Mouse (Mus musculus) lung, embryonic 15.5 days (tissue): ENCODE data around the gene Mtf2. TPM values are rescaled to one million over a fixed set of nuclear protein-coding genes. Genes with fewer than 3 reads are reported as not detected.

ENCODE experiments used
- ATAC-seq: fragments of 200-750 bp; cut with Nextera tagmentation; 2 replicates; pipeline ENCODE4 v1.8.0; 2017; ENCODE audit warnings: moderate number of reproducible peaks, borderline replicate concordance; ENCODE audit not compliant: low FRiP score, low TSS enrichment; ENCODE audit errors: extremely low read depth
- H3K27ac ChIP-seq: fragments of 300-500 bp; sonication (generic); 2 replicates; pipeline ENCODE4 v1.5.1; 2015; ENCODE audit warnings: moderate library complexity, mild to moderate bottlenecking, inconsistent platforms
- H3K27me3 ChIP-seq: fragments of 300-500 bp; sonication (generic); 2 replicates; pipeline ENCODE4 v1.6.1; 2015; ENCODE audit warnings: inconsistent platforms
- H3K36me3 ChIP-seq: fragments of 300-500 bp; sonication (generic); 2 replicates; pipeline ENCODE4 v1.6.1; 2015; ENCODE audit warnings: inconsistent platforms
- H3K4me1 ChIP-seq: fragments of 300-500 bp; sonication (generic); 2 replicates; pipeline ENCODE4 v1.6.1; 2015; ENCODE audit warnings: inconsistent platforms
- H3K4me2 ChIP-seq: fragments of 300-500 bp; sonication (generic); 2 replicates; pipeline ENCODE4 v1.6.1; 2015; ENCODE audit warnings: inconsistent platforms, mild to moderate bottlenecking, moderate library complexity
- H3K4me3 ChIP-seq: fragments of 300-500 bp; sonication (generic); 2 replicates; pipeline ENCODE4 v1.5.1; 2015; ENCODE audit warnings: mild to moderate bottlenecking, inconsistent platforms
- H3K9ac ChIP-seq: fragments of 300-500 bp; sonication (generic); 2 replicates; pipeline ENCODE4 v1.6.1; 2015; ENCODE audit warnings: inconsistent platforms
- H3K9me3 ChIP-seq: fragments of 300-500 bp; sonication (generic); 2 replicates; pipeline ENCODE4 v1.6.1; 2016; ENCODE audit warnings: inconsistent platforms
- WGBS: fragments of 180-500 bp; shearing (Covaris S2); methylation state at CpG from one replicate; pipeline ENCODE4 v1.1.7; 2015; 5-methylcytosine and 5-hydroxymethylcytosine counted together
- polyA plus RNA-seq: library from polyadenylated mRNA; unstranded; fragments of >200 nt; fragmentation: Nextera tagmentation; extraction: Ambion mirVana; gene quantifications from 2 replicates; pipeline ENCODE4 v1.2.1, GENCODE M21; 2015

Gene Mtf2
- polyA plus RNA-seq, 1 experiment from 2014 or later: 108 TPM

DNA sequence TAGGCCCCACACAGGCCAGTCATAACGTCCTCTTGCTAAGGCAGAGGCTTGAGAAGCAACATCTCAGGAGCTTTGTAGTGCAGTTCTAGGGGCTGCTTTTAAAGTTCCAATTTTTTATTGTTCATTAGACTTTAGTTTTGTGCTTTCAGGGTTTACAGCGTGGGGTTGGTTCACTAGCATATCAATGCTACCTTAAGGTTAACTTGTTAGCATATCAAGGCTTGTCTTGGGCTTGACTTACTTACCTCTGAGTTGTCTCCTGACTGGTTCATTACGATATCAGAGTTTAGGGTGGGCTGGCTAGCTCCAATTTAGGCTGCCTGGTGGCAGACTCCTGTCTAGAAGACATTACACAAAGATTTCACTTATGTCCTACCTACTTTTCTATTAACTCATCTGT lies 32.2 kb downstream of the Mtf2 start:
- WGBS: 94% methylated on average over 3 of the region's 3 CpGs
- ATAC-seq: no peak

DNA sequence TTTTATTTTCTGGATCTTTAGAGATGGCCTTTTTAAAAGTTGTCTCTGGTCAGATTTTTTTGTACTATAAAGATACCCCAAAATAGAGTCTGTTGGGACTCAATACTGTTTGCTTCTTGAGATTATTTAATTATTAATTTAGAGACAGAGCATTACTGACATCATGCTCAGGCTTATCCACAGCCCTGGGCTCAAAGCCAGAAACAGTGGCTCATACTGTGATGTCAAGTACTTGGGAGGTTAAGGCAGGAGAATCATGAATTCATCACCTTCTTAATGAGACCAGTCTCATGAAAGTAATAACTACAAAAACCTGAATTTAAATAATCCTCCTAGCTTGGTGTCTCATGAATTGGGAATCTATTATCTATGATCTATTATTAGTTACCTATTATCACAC lies 34.7 kb downstream of the Mtf2 start:
- no peak overlapping the region for H3K4me3 ChIP-seq
- no peaks in the 10 kb centered on the region for H3K27me3 ChIP-seq
- no peaks in the 10 kb centered on the region for H3K4me1 ChIP-seq
- peaks cover 62% of the 10 kb centered on the region for H3K36me3 ChIP-seq
- H3K9ac ChIP-seq: no peak overlapping the region
- H3K27ac ChIP-seq: no peak overlapping the region
- H3K9me3 ChIP-seq: no peaks in the 10 kb centered on the region
- ATAC-seq: no peak
- no peak overlapping the region for H3K4me2 ChIP-seq

More for the DNA sequence above, 32.2 kb downstream of the Mtf2 start:
- no peak overlapping the region for H3K27ac ChIP-seq
- no peaks in the 10 kb centered on the region for H3K4me1 ChIP-seq
- H3K4me2 ChIP-seq: no peak overlapping the region
- H3K4me3 ChIP-seq: no peak overlapping the region
- no peaks in the 10 kb centered on the region for H3K9me3 ChIP-seq
- no peak overlapping the region for H3K9ac ChIP-seq
- H3K36me3 ChIP-seq: peaks cover 56% of the 10 kb centered on the region
- H3K27me3 ChIP-seq: no peaks in the 10 kb centered on the region

DNA sequence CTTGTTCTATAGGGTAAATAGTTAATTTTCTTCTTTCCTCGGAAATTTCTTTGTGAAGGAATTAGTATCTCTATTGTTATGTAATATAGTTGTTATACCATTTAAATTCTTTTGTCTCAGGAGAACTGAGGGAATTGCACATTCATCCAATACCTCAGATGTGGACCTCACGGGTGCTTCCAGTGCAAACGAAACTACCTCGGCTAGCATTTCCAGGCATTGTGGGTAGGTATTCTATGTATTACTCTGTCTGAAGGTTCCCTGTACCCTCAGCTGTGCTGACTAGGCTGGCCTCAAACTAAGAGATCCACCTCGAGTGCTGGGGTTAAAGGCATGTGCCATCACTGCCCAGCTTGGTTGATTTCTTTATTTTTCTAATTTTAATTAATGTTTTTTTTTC lies 38.8 kb downstream of the Mtf2 start:
- Histone ChIP-seq H3K9me3 (no peaks in the 10 kb centered on the region), H3K4me2 (no peak overlapping the region), H3K4me1 (no peaks in the 10 kb centered on the region), H3K4me3 (no peak overlapping the region), H3K27me3 (no peaks in the 10 kb centered on the region), H3K9ac (no peak overlapping the region), H3K36me3 (peaks cover 56% of the 10 kb centered on the region), H3K27ac (no peak overlapping the region)
- WGBS: 83% methylated on average over 5 of the region's 5 CpGs
- ATAC-seq: no peak

DNA sequence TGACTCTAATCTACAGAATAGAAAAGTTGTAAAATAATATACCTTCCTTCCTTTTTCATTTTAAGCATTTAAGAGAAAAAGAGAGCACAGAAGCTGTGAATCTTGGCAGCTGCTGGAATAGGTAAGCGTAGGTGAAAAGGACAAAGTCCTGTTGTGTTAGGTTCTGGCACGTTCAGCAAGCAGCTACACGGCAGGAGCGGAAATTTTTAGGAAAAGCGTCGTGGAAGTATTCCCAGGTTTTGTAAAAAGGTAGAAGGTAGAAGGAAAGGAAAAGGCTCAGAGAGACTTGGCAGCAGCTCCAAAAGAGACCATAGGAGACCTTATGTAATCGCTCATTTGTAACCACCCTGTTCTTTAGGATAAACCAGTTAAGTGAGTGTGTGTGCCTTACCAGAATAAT lies 43.9 kb downstream of the Mtf2 start:
- Histone ChIP-seq H3K27me3 (no peaks in the 10 kb centered on the region), H3K9ac (no peak overlapping the region), H3K27ac (no peak overlapping the region), H3K36me3 (peaks cover 34% of the 10 kb centered on the region), H3K4me3 (no peak overlapping the region), H3K4me2 (no peak overlapping the region), H3K4me1 (no peaks in the 10 kb centered on the region), H3K9me3 (no peaks in the 10 kb centered on the region)
- no peak for ATAC-seq
- WGBS: 95% methylated on average over 7 of the region's 7 CpGs

DNA sequence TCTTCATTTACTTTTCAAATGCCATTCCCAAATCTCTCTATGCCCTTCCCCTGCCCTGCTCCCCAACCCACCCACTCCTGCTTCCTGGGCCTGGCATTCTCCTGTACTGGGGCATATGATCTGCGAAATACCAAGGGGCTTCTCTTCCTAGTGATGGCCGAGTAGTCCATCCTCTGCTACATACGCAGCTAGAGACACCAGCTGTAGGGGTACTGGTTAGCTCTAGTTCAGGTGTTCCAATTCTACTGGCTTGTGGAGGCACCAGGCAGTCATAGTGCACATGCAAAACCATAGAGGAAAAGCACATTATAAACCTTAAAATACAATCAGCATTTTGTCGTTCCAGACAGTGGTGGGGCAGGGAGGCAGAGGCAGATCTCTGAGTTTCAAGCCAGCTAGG lies 52.2 kb downstream of the Mtf2 start:
- 90% methylated on average over 4 of the region's 4 CpGs for WGBS
- H3K4me3 ChIP-seq: no peak overlapping the region
- H3K4me1 ChIP-seq: no peaks in the 10 kb centered on the region

DNA sequence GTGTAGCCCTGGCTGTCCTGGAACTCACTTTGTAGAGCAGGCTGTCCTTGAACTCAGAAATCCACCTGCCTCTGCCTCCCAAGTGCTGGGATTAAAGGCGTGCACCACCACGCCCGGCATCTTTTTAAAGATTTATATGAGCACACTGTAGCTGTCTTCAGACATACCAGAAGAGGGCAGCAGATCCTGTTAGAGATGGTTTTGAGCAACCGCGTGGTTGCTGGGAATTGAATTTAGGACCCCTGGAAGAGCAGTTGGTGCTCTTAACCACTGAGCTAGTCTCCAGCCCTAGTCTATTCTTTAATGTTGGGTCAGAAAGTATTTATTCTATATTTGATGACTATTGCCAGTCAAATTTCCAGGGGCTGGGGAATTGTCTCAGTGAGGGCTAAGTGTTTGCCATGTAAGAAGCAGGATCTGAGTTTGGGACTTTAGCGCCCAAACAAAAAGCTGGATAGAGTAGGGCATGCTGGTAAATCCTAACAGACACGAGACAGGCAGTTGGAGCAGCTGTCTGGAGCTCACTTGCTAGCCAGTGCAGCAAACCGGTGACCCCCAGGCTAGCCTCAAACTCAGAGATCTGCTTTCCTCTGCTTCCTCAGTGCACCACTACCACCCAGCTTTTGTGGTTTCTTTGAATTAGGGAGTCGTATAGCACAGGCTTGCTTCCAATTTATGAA lies 54.9 kb downstream of the Mtf2 start:
- WGBS: 84% methylated on average over 9 of the region's 9 CpGs
- Histone ChIP-seq H3K36me3 (no peaks in the 10 kb centered on the region), H3K4me3 (no peak overlapping the region), H3K4me2 (no peak overlapping the region), H3K4me1 (no peaks in the 10 kb centered on the region), H3K27me3 (no peaks in the 10 kb centered on the region), H3K9me3 (no peaks in the 10 kb centered on the region), H3K9ac (no peak overlapping the region), H3K27ac (no peak overlapping the region)
- ATAC-seq: no peak

More for the DNA sequence above, 52.2 kb downstream of the Mtf2 start:
- no peak overlapping the region for H3K27ac ChIP-seq
- ATAC-seq: no peak
- H3K27me3 ChIP-seq: no peaks in the 10 kb centered on the region
- no peak overlapping the region for H3K9ac ChIP-seq
- no peak overlapping the region for H3K4me2 ChIP-seq
- no peaks in the 10 kb centered on the region for H3K9me3 ChIP-seq
- no peaks in the 10 kb centered on the region for H3K36me3 ChIP-seq

DNA sequence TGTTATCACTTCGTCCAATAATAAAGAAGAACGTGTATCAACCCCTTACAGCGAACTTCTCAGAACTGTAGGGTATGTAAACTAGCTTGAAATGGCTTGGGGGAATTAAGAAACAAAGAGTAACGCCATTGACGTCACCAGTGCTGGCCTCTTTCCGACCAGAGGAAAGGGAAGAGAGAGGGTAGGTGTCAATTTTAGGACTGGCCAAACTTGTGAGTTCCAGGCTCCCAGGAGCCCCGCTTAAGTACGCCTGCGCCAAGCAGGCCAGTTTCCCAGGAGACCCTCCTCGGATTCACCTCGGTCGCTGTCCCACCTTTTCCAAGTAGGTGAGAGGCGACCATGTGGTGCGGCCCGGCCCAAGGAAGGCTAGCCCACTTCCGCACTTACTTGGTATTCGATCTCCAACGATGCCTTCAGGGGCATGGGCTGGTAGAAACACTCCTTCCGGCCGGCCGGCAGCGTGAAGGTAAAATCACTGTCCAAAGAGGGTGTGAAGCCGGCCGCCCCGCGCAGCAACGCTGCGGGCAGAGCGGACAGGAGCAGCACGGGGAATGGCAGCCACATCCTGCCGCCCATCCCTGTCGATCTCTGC lies 66.5 kb downstream of the Mtf2 start:
- H3K27ac ChIP-seq: peak overlapping the region; percentile 91
- ATAC-seq: no peak; the same call in 1 of the 2 replicates
- H3K9me3 ChIP-seq: no peaks in the 10 kb centered on the region

DNA sequence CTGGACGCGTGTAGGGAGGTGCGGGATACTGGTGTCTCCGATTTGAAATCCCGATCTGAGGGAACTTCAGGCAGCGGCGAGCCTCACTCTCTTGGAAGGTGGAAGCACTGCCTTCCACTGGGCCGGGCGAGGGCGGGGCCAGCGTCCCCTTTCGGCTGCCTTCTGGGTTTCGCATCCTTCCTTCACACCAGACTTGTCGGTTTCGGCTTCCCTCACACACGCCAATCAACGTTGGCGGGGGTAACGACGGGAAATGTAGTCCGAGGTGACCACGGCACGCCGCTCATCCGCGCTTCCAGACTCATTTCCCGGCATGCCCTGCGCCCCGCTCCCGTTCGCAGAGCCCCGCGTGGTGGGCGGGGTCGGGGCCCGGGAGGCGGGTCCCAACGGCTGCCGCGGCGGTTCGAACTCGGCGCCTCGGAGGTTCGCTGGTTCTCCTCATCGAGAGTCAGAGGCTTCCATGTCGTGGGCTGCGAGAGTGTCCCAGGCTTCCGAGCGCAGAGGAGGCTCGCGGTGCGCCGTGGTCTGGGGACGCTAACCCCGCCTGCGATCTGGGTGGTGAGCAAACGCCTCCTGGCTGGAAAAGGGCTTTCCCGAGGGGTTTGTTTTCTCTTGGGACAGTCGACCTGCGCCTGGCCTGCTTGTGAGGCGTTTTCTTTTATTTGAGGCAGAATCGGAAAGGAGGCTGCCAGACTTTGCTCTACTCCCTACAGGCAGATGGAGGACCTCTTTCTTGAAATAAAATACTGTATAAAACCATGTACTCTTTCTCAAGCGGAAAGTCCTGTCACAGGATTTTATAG lies 67.2 kb downstream of the Mtf2 start, which contains the start of the genes Tmed5 and Ccdc18:
Gene Tmed5, minus strand, starts transcription at position 180 of the 803 bp plus-strand sequence.
Gene Ccdc18, plus strand, starts transcription at position 435 of the 803 bp plus-strand sequence.
- no peaks in the 10 kb centered on the region for H3K27me3 ChIP-seq
- peaks cover 14% of the 10 kb centered on the region; the same call in 1 of the 2 replicates for H3K36me3 ChIP-seq
- H3K9me3 ChIP-seq: no peaks in the 10 kb centered on the region
- H3K9ac ChIP-seq: peak within 1 kb of the TSS; percentile 87
- peak within 1 kb of the TSS; percentile 82 for H3K4me2 ChIP-seq
- H3K4me3 ChIP-seq: peak within 1 kb of the TSS; percentile 79
- H3K4me1 ChIP-seq: peaks cover 8% of the 10 kb centered on the region
- peak; percentile 99 for ATAC-seq
- under 1% methylated on average over 65 of the region's 65 CpGs for WGBS
- H3K27ac ChIP-seq: peak within 1 kb of the TSS; percentile 91

More for the DNA sequence above, 66.5 kb downstream of the Mtf2 start:
- Histone ChIP-seq H3K27me3 (no peaks in the 10 kb centered on the region), H3K4me3 (peak overlapping the region; percentile 79), H3K4me2 (peak overlapping the region; percentile 82), H3K9ac (peak overlapping the region; percentile 87), H3K4me1 (peaks cover 8% of the 10 kb centered on the region), H3K36me3 (peaks cover 15% of the 10 kb centered on the region; the same call in 1 of the 2 replicates)
- under 1% methylated on average over 32 of the region's 32 CpGs for WGBS

DNA sequence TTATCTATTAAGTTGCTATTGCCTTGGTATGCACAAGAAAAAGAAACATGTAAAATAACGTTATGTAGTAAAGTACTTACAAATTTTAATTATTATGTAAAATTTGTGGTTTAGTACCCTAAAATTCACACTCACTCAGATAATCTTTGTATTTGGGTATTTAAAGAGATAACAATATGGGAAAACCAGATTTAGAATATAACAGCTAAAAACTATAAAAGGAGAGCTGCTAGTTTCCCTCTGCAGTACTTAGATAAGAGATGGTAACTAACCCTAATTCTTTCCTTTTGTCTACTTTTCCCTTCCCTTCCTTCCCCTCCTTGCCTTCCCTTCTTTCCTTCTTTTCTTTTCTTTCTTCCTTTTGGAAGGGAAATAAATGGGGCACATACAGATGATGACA lies 87.1 kb downstream of the Mtf2 start:
- no peaks in the 10 kb centered on the region for H3K36me3 ChIP-seq
- ATAC-seq: no peak
- H3K4me3 ChIP-seq: no peak overlapping the region
- H3K27me3 ChIP-seq: no peaks in the 10 kb centered on the region
- no peaks in the 10 kb centered on the region for H3K4me1 ChIP-seq
- no peaks in the 10 kb centered on the region for H3K9me3 ChIP-seq
- H3K4me2 ChIP-seq: no peak overlapping the region
- no peak overlapping the region for H3K27ac ChIP-seq
- H3K9ac ChIP-seq: no peak overlapping the region
- 88% methylated on average over 1 of the region's 1 CpGs for WGBS

Other genes starting within 250 kb of the Mtf2 start
- gene Ube2d2b, start 235.6 kb upstream of the Mtf2 start, polyA plus RNA-seq: 0.17 and 0.28 TPM in 2 replicates
- gene Evi5, start 190.6 kb upstream of the Mtf2 start, polyA plus RNA-seq: 64.5 and 67.3 TPM in 2 replicates
- gene Rpl5, start 165.2 kb upstream of the Mtf2 start, polyA plus RNA-seq: 64.3 and 67.6 TPM in 2 replicates
- gene Fam69a, start 78.6 kb upstream of the Mtf2 start, polyA plus RNA-seq: 22.0 and 22.7 TPM in 2 replicates
- gene Tmed5, start 66.9 kb downstream of the Mtf2 start, polyA plus RNA-seq: 34.8 and 35.4 TPM in 2 replicates
- gene Ccdc18, start 67.2 kb downstream of the Mtf2 start, polyA plus RNA-seq: 10.9 and 14.3 TPM in 2 replicates
- gene Dr1, start 203.2 kb downstream of the Mtf2 start, polyA plus RNA-seq: 42.7 and 44.7 TPM in 2 replicates
- 6.6 and 6.7 TPM in 2 replicates for gene Pigg, start 246.9 kb downstream of the Mtf2 start, polyA plus RNA-seq